11 mouse cellular contexts compared by ENCODE assay signal in genomic region chrX:103796961-103797360, GRCm38 (mm10). TPM values are rescaled to one million over a fixed set of nuclear protein-coding genes. Genes with fewer than 3 reads are reported as not detected.
DNase-seq lines count a peak whose midpoint lies in the region.
"Had no signal": no experiment of that assay in that cellular context is flagged by ENCODE, and none has a peak within 500 bp of the region (broad histone marks: within the 10 kb centered on the region; RNA-seq: fewer than 3 reads in every experiment).

No protein-coding gene starts in this region.

- peak; percentile 25 for DNase-seq in adrenal gland, adult 2 months
- no peak for DNase-seq in adrenal gland, postnatal 14 days
- DNase-seq in cerebellum, adult 8-10 months: peak; percentile 5
- no peak for DNase-seq in cerebellum, postnatal 36 days
- peak; percentile 24 for DNase-seq in 3134 (ENCODE audit: extremely low read depth, insufficient read length, low spot score)
- DNase-seq in fibroblast of lung, adult 2 months (ENCODE audit: low read depth): peak; percentile 70
- no peak for DNase-seq in urinary bladder, adult 2 months (ENCODE audit: low spot score)
- DNase-seq: cerebellum, postnatal 10 days; gastrocnemius, postnatal 14 days; kidney, adult 18-20 months had no signal

RNA-seq across cellular contexts. Expression of gene Slc16a2, which starts 24.8 kb away (rescaled TPM):
- 10 to 100 TPM; 30.7 to 46.6 TPM for total RNA-seq in adrenal gland, adult 2 months (2021)
- 45.9 and 51.8 TPM in 2 replicates for polyA plus RNA-seq in adrenal gland, adult 2 months (2012; rRNA removed)
- total RNA-seq in adrenal gland, postnatal 14 days (2021): 34.7 and 54.2 TPM in 2 replicates
- polyA plus RNA-seq in urinary bladder, adult 2 months (2012; rRNA removed): 9.3 and 12.5 TPM in 2 replicates
- total RNA-seq: granulocyte monocyte progenitor cell, adult 5-6 weeks had no signal

Comparison
In these comparisons a context has a peak if more than half of its experiments do, and no peak if none do; other contexts are left out.
1. DNase-seq: peak in adrenal gland, adult 2 months (single experiment), cerebellum, adult 8-10 months (single experiment), 3134 (single experiment) and fibroblast of lung, adult 2 months (single experiment); none in adrenal gland, postnatal 14 days (single experiment), cerebellum, postnatal 36 days (0 of 2) and urinary bladder, adult 2 months (single experiment).